Mouse (Mus musculus) left cerebral cortex, postnatal 14 days (tissue): ENCODE measurements around the gene Mpp4. TPM values are rescaled to one million over a fixed set of nuclear protein-coding genes. Genes with fewer than 3 reads are reported as not detected.

ENCODE experiments used
- DNase-seq, 2 experiments: peaks; one replicate each; pipeline ENCODE4 v3.0.0; 2021 to 2022; ENCODE audit warnings: low spot score in 2 of 2, mixed read lengths in 1 of 2
- intact Hi-C: fragments of 180-260 bp; cut with DNase I; formaldehyde crosslinking; loops from one replicate; pipeline ENCODE4 v1.15.1; 2025
- total RNA-seq, 2 experiments: library from RNA; stranded (reverse); gene quantifications; 2 replicates each; pipeline ENCODE4 v1.2.3; 2021

Gene Mpp4
- total RNA-seq, 2 experiments from 2014 or later = 0.32 to 0.79 TPM

GRCm38 (mm10) chr1:59169586-59169985 is 6.4 kb upstream of the Mpp4 start:
- intact Hi-C loops = no loop called here
- no peak for DNase-seq

GRCm38 (mm10) chr1:59168556-59168955 is 5.4 kb upstream of the Mpp4 start:
- intact Hi-C loops = no loop called here
- DNase-seq = no peak

DNA sequence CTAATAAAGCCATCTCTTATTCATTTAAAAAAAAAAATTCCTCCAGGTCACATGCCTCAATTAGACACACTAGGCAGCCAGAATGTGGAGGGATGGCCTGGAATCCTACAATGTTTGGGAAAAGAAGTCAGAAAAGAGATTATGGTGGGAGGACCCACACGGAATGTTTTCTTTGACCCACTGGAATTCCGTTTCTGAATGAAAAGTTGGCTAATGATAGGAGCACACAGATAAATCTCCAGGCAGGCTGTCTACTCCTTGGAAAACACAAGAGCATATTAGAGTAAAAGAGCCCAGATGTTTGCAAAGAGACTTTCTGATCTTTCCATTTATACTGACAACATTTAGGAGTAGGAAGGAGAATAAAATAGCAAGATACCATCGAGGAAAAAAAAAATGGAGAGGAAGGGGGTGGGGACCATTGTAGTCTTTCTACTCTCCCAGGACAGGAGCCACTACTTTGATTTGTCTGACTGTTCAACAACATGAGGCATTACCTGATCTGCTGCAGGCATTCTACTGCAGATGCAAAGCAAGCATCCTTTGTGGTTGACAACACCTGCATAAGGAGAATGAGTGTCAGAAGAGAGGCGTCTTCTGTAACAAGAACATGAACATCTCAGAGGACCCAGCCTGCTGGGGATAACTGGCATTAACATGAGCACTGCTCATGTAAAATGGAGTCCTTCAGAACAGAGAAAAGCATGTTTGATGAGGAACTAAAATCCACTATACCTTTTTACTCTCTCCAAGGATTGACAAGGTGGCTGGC is 4.7 kb upstream of the Mpp4 start:
- intact Hi-C loops = no loop called here
- DNase-seq = no peak

- intact Hi-C loops = no loop called here
- no peak for DNase-seq
These were observed 3.2 kb upstream of the Mpp4 start for GRCm38 (mm10) chr1:59166232-59166905.

GRCm38 (mm10) chr1:59163918-59164317 is 729 bp upstream of the Mpp4 start:
- intact Hi-C loops = no loop called here
- peak in 1 of 2 experiments; percentile 16 for DNase-seq

DNA sequence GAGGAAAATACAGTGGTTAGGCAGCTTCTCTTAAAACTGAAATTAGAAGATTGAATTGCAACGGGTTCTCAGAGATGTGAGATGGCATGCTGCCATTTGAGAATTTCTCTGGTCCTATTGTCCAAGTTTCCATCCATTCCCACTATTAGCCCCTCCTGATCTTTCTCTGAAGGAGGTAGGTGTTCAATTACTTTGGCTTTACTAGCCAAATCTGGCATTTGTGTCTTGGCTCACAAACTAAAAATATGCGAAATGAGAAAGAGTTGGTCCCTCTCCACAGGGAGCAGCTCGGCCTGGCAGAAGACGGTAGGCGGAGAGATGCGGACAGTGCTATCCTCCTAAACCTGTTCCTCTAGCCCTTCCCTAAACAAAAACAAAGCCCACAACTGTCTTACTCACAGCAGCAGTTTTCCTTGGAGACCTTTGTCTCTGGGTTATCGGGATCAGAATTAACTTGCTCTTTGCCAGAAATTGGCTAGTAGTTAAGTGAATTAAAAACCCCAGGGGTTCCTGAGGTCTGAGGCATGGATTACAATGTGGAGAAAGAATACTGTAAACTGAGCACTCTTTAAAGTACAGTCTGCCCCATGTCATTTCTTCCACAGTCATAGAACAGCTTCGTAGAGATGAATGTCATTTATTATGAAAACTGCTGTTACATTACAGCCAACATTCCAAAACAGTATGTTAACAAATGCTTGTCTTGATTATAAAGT is 722 bp downstream of the Mpp4 start:
- intact Hi-C loops = no loop called here
- no peak for DNase-seq

DNA sequence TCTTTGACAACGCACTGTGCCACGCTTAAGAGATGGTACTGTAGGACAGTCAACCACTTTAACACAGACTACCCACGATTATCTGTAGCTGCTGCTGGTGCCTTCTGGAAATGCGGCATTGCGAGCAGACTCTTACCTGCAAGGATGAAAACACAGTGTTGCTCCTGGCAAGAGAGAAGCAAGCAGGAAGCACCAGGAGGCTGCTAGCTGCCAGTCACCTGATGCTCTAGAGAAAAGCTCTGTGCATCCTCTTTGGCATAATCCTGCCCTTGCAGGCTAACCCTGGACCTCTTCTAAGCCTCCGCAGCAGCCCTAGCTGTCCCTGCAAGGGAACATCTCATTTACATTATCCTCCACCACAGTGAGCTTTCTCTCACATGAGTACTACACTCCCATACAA is 1.8 kb downstream of the Mpp4 start:
- intact Hi-C loops = no loop called here
- no peak for DNase-seq

GRCm38 (mm10) chr1:59160871-59161270 is 2.3 kb downstream of the Mpp4 start:
- intact Hi-C loops = no loop called here
- DNase-seq = no peak

DNA sequence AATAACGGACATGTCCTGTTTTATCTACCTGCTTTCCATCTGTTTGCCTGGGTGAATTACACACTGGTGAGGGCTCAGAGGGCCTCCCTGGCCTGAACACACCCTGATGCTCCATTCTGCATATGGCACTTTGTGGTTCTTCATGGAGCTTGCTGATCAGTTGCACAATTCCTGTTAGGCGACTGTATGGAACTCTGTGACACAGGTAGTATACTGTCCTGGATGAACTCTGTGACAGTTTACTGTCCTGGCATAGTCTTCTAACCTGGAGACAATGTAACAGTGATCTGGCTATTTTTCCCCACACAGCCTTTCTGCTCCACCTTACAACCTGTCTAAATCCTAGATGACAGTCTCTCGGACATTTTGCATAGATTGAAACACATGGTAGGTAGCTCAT is 4.1 kb downstream of the Mpp4 start:
- intact Hi-C loops = no loop called here
- no peak for DNase-seq

GRCm38 (mm10) chr1:59158498-59158897 is 4.7 kb downstream of the Mpp4 start:
- no peak for DNase-seq
- intact Hi-C loops = no loop called here

GRCm38 (mm10) chr1:59157846-59158245 is 5.3 kb downstream of the Mpp4 start:
- DNase-seq = no peak
- intact Hi-C loops = no loop called here

GRCm38 (mm10) chr1:59152346-59152745 is 10.8 kb downstream of the Mpp4 start:
- intact Hi-C loops = no loop called here
- DNase-seq = no peak

DNA sequence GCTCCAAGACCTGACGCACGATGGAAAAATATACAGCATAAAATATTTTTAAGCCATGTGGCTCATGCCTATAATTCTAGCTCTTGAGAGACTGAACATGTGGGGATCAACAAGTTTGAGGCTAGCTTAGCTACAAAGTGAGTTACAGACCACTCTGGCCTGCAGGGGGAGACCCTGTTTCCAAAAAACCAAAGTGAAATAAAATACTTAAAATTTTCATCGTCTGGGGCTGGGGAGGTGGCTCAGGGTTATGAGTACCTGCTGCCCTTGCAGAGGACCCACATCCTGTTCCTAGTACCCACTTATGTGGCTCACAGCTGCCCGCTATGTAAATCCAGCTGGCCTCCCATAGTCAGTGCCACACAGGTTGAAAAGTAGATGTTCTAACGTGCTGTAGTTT is 12.6 kb downstream of the Mpp4 start:
- no peak for DNase-seq
- intact Hi-C loops = no loop called here

- intact Hi-C loops = no loop called here
- no peak for DNase-seq
These were observed 18.6 kb downstream of the Mpp4 start for GRCm38 (mm10) chr1:59144543-59144942.

GRCm38 (mm10) chr1:59142809-59143208 is 20.4 kb downstream of the Mpp4 start:
- intact Hi-C loops = no loop called here
- peak; percentile 36 to 56 for DNase-seq

GRCm38 (mm10) chr1:59134419-59134818 is 28.8 kb downstream of the Mpp4 start:
- DNase-seq = no peak
- intact Hi-C loops = no loop called here

GRCm38 (mm10) chr1:59128879-59129278 is 34.3 kb downstream of the Mpp4 start:
- intact Hi-C loops = no loop called here

DNA sequence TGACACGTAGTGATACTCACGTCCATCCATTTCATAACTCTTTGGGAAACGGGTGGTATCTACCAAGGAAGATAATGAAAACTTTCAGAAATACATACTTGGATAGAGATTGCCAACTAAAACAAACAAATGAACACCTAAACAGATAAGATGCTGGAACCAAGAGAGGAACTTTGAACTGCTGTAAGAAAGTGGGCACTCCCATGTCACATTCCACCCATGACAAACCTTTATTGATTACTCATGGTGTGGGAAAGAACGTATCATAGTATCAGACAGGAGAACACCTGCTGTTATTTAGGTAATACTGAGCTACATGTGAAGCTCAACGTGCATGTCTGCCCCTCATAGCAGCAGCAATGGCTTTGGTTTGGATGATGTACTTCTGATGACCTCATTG is 37.6 kb downstream of the Mpp4 start:
- intact Hi-C loops = no loop called here
- DNase-seq = no peak

More at GRCm38 (mm10) chr1:59128879-59129278, 34.3 kb downstream of the Mpp4 start:
- DNase-seq = no peak

DNA sequence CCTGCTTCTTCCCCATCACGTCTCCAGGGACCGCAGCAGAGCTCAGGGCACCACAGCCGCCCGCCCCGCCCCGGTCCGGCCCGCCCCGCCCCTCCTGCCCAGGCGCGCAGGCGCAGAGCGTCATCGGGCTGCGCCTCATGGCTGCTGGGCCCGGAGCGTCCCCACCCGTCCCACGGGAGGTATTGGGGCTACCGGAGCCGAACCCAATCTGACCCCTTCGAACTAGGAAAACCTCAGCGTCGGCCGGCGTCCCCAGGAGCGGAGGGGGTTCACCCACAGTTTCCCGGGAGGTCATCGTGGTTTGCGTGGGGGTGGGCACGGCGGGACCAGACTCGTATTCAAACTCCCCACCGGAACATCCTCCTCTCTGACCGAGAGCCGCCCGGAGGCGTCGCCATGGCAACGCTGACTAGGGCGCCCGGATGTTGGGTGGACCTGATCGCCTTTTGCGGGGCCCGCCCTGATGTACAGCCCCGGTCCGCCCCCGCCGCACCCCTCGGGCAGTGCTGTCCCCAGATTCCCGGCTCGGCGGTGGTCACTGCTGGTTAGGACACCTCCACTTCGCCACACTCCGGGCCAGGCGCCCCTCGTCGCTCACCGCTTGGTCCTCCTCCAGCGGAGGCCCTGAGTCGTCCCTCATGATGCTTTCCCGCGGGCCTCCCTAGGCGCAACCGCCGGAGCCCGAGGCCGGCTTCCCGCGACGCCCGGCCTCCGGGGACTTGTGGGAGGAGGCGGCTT is 43.3 kb downstream of the Mpp4 start, which contains the start of gene Tmem237:
Tmem237 (minus strand) TSS at position 689 of the 738 bp plus-strand sequence.
- intact Hi-C loops = no loop called here
- DNase-seq = peak; percentile 92

DNA sequence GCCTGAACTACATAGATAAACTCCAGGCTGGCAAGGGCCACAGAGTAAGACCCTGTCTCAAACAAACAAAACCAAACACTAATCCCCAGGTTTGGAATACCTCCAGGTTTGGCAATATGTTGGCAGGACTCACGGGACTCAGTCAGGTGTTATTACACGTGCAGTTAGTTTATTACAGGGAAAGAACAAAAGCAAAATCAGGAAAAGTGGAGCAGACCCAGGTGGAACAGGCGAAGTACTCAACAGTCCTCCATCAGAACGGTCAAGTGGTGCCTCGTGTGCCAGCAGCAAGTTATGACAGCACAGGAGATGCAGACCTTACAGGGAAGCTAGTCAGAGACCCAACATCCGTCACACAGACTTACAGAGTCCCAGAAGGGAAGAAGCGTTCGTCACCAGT is 52.7 kb downstream of the Mpp4 start:
- intact Hi-C loops = no loop called here
- DNase-seq = no peak
